Mouse (Mus musculus) cerebellum, postnatal 4 days (tissue): ENCODE measurements around the gene Pax4.

Source experiments
- DNase-seq, 2 experiments: peaks; one replicate each; pipeline ENCODE4 v3.0.0; 2022; ENCODE audit warnings: low spot score in 2 of 2, mixed read lengths in 1 of 2

The Pax4 gene

GRCm38 (mm10) chr6:28449253-28449652 lies at the start of gene Pax4:
Gene Pax4, minus strand, starts transcription at chr6:28449353.
- no peak for DNase-seq

- DNase-seq: no peak
These were observed 48.7 kb upstream of the Pax4 start for GRCm38 (mm10) chr6:28497837-28498236.

GRCm38 (mm10) chr6:28491198-28491597 lies 42.0 kb upstream of the Pax4 start:
- no peak for DNase-seq

- no peak for DNase-seq
These were observed 41.5 kb upstream of the Pax4 start for GRCm38 (mm10) chr6:28490612-28491011.

GRCm38 (mm10) chr6:28488204-28488851 lies 39.2 kb upstream of the Pax4 start:
- DNase-seq: no peak

GRCm38 (mm10) chr6:28486905-28487304 lies 37.8 kb upstream of the Pax4 start:
- DNase-seq: no peak

- no peak for DNase-seq
These were observed 37.3 kb upstream of the Pax4 start for GRCm38 (mm10) chr6:28486471-28486870.

- DNase-seq: no peak
These were observed 36.9 kb upstream of the Pax4 start for GRCm38 (mm10) chr6:28486008-28486407.

- no peak for DNase-seq
These were observed 33.7 kb upstream of the Pax4 start for GRCm38 (mm10) chr6:28482711-28483315.

- DNase-seq: no peak
These were observed 31.8 kb upstream of the Pax4 start for GRCm38 (mm10) chr6:28480752-28481492.

GRCm38 (mm10) chr6:28479865-28480751 lies 31.0 kb upstream of the Pax4 start:
- peak; percentile 82 to 92 for DNase-seq

- no peak for DNase-seq
These were observed 25.7 kb upstream of the Pax4 start, which contains the start of gene Snd1 for GRCm38 (mm10) chr6:28474839-28475238. Gene Snd1, plus strand, starts transcription at chr6:28475139.

- DNase-seq: no peak
These were observed 25.1 kb upstream of the Pax4 start for GRCm38 (mm10) chr6:28474211-28474610.

GRCm38 (mm10) chr6:28471284-28472035 lies 22.3 kb upstream of the Pax4 start:
- no peak for DNase-seq

- DNase-seq: no peak
These were observed 21.5 kb upstream of the Pax4 start for GRCm38 (mm10) chr6:28470621-28471020.

- DNase-seq: no peak
These were observed 21.0 kb upstream of the Pax4 start for GRCm38 (mm10) chr6:28470017-28470602.

- no peak for DNase-seq
These were observed 15.5 kb upstream of the Pax4 start for GRCm38 (mm10) chr6:28464630-28465029.

GRCm38 (mm10) chr6:28460534-28460933 lies 11.4 kb upstream of the Pax4 start:
- peak; percentile 47 to 63 for DNase-seq

- DNase-seq: no peak
These were observed 10.1 kb upstream of the Pax4 start for GRCm38 (mm10) chr6:28459221-28459668.

GRCm38 (mm10) chr6:28450977-28451376 lies 1.8 kb upstream of the Pax4 start:
- DNase-seq: no peak

GRCm38 (mm10) chr6:28450481-28450880 lies 1.3 kb upstream of the Pax4 start:
- no peak for DNase-seq
